In genomic region chr1:171033196-171033595, GRCm38 (mm10) we compare ENCODE assay signal across 8 mouse cellular contexts. TPM values are rescaled to one million over a fixed set of nuclear protein-coding genes. Genes with fewer than 3 reads are reported as not detected.
A peak's percentile ranks its signal among the peaks of the same experiment; 100 is the strongest.
DNase-seq lines count a peak whose midpoint lies in the region; ATAC-seq lines count a peak whose summit lies in the region.

No protein-coding gene starts in this region.

- no peak overlapping the region for H3K27ac ChIP-seq in kidney, embryonic 14.5 days (ENCODE audit: low read depth, low read length)
- 0 out of 2 replicates have a peak overlapping the region, but pooled peaks have one; percentile 32 for H3K27ac ChIP-seq in hindbrain, embryonic 15.5 days (replicated peaks)
- 0 out of 2 replicates have a peak overlapping the region, but pooled peaks have one; percentile 22 for H3K27ac ChIP-seq in liver, embryonic 16.5 days (ENCODE audit: low read length)
- H3K27ac ChIP-seq in stomach, embryonic 15.5 days = no peak overlapping the region

- H3K4me2 ChIP-seq in kidney, embryonic 14.5 days (replicated peaks; ENCODE audit: low read depth, low read length) = peak overlapping the region; percentile 91
- H3K4me2 ChIP-seq in hindbrain, embryonic 15.5 days = peak overlapping the region; percentile 68
- peak overlapping the region; percentile 95 for H3K4me2 ChIP-seq in liver, embryonic 16.5 days (ENCODE audit: low read depth, low read length)
- H3K4me2 ChIP-seq in stomach, embryonic 15.5 days = peak overlapping the region; percentile 94

- WGBS in kidney, embryonic 14.5 days = under 1% methylated on average over 16 of the region's 16 CpGs
- WGBS in hindbrain, embryonic 15.5 days = 0% methylated on average over 16 of the region's 16 CpGs
- WGBS in liver, embryonic 16.5 days (ENCODE audit: insufficient replicate concordance) = under 1% methylated on average over 16 of the region's 16 CpGs
- WGBS in stomach, embryonic 15.5 days = under 1% methylated on average over 16 of the region's 16 CpGs

- H3K4me3 ChIP-seq in kidney, embryonic 14.5 days (ENCODE audit: low read length) = peak overlapping the region; percentile 69
- H3K4me3 ChIP-seq in hindbrain, embryonic 15.5 days = peak overlapping the region; percentile 50
- H3K4me3 ChIP-seq in liver, embryonic 16.5 days (ENCODE audit: low read depth, low read length) = peak overlapping the region; percentile 62
- H3K4me3 ChIP-seq in stomach, embryonic 15.5 days (replicated peaks) = peak overlapping the region; percentile 59

- H3K9ac ChIP-seq in kidney, embryonic 14.5 days (ENCODE audit: low read depth, low read length) = peak overlapping the region; percentile 50; the same call in 1 of the 2 replicates
- H3K9ac ChIP-seq in hindbrain, embryonic 15.5 days = peak overlapping the region; percentile 40
- H3K9ac ChIP-seq in liver, embryonic 16.5 days (ENCODE audit: low read depth, low read length) = peak overlapping the region; percentile 66
- H3K9ac ChIP-seq in stomach, embryonic 15.5 days = no peak overlapping the region

- no peak for ATAC-seq in kidney, embryonic 14.5 days (ENCODE audit: low FRiP score, low TSS enrichment)
- peak; percentile 2; the same call in 1 of the 2 replicates for ATAC-seq in hindbrain, embryonic 15.5 days (ENCODE audit: low FRiP score, low read depth)
- ATAC-seq in liver, embryonic 16.5 days (ENCODE audit: low read depth) = no peak
- no peak for ATAC-seq in stomach, embryonic 15.5 days (ENCODE audit: insufficient read depth, low FRiP score, low read depth)

- H3K9me3 ChIP-seq in kidney, embryonic 14.5 days (ENCODE audit: control insufficient read depth, low read length) = no peaks in the 10 kb centered on the region
- H3K9me3 ChIP-seq in hindbrain, embryonic 15.5 days = no peaks in the 10 kb centered on the region
- H3K9me3 ChIP-seq in liver, embryonic 16.5 days (replicated peaks; ENCODE audit: control insufficient read depth, low read length) = no peaks in the 10 kb centered on the region
- no peaks in the 10 kb centered on the region for H3K9me3 ChIP-seq in stomach, embryonic 15.5 days

- DNase-seq in kidney, adult 9 months = no peak
- DNase-seq in NIH3T3 (ENCODE audit: low read depth) = peak; percentile 42
- DNase-seq in embryo, embryonic 11 days = peak; percentile 43
- no peak for DNase-seq in urinary bladder, postnatal 10 days (ENCODE audit: low spot score)

- H3K4me1 ChIP-seq in kidney, embryonic 14.5 days (ENCODE audit: control insufficient read depth, insufficient read depth, low read length) = no peaks in the 10 kb centered on the region
- H3K4me1 ChIP-seq in hindbrain, embryonic 15.5 days (replicated peaks) = peaks cover 29% of the 10 kb centered on the region
- peaks cover 35% of the 10 kb centered on the region for H3K4me1 ChIP-seq in liver, embryonic 16.5 days (ENCODE audit: control insufficient read depth, low read depth, low read length)
- 0 out of 2 replicates have a peak, but pooled peaks cover 6% of the 10 kb centered on the region for H3K4me1 ChIP-seq in stomach, embryonic 15.5 days

- H3K36me3 ChIP-seq in kidney, embryonic 14.5 days (ENCODE audit: control insufficient read depth, insufficient read depth, low read length) = no peaks in the 10 kb centered on the region
- no peaks in the 10 kb centered on the region for H3K36me3 ChIP-seq in hindbrain, embryonic 15.5 days
- H3K36me3 ChIP-seq in liver, embryonic 16.5 days (ENCODE audit: control insufficient read depth, insufficient read depth) = no peaks in the 10 kb centered on the region
- no peaks in the 10 kb centered on the region for H3K36me3 ChIP-seq in stomach, embryonic 15.5 days

- H3K27me3 ChIP-seq in kidney, embryonic 14.5 days (ENCODE audit: control insufficient read depth, insufficient read depth, low read length) = peaks cover 33% of the 10 kb centered on the region
- H3K27me3 ChIP-seq in hindbrain, embryonic 15.5 days = peaks cover 20% of the 10 kb centered on the region
- peaks cover 4% of the 10 kb centered on the region for H3K27me3 ChIP-seq in liver, embryonic 16.5 days (ENCODE audit: control insufficient read depth, insufficient read depth, low read depth, low read length)
- H3K27me3 ChIP-seq in stomach, embryonic 15.5 days (replicated peaks) = peaks cover 13% of the 10 kb centered on the region; the same call in 1 of the 2 replicates

RNA-seq across cellular contexts. Expression of gene Fcgr4, which starts 14.5 kb away (rescaled TPM):
- polyA plus RNA-seq in kidney, embryonic 14.5 days (2014; fragmentation: Nextera tagmentation; extraction: Ambion mirVana) = 0.97 and 1.0 TPM in 2 replicates
- polyA plus RNA-seq in hindbrain, embryonic 15.5 days (2015; fragmentation: Nextera tagmentation; extraction: Ambion mirVana) = 0.27 and 1.0 TPM in 2 replicates
- polyA plus RNA-seq in liver, embryonic 16.5 days (2015; fragmentation: Nextera tagmentation; extraction: Ambion mirVana) = 4.1 and 4.3 TPM in 2 replicates
- 1.3 and 1.7 TPM in 2 replicates for polyA plus RNA-seq in stomach, embryonic 15.5 days (2015; fragmentation: Nextera tagmentation; extraction: Ambion mirVana)

RNA-seq across cellular contexts. Expression of gene Fcgr3, which starts 31.5 kb away (rescaled TPM):
- 7.0 and 7.9 TPM in 2 replicates for polyA plus RNA-seq in kidney, embryonic 14.5 days (2014; fragmentation: Nextera tagmentation; extraction: Ambion mirVana)
- 9.6 and 12.3 TPM in 2 replicates for polyA plus RNA-seq in hindbrain, embryonic 15.5 days (2015; fragmentation: Nextera tagmentation; extraction: Ambion mirVana)
- polyA plus RNA-seq in liver, embryonic 16.5 days (2015; fragmentation: Nextera tagmentation; extraction: Ambion mirVana) = 28.6 and 30.3 TPM in 2 replicates
- polyA plus RNA-seq in stomach, embryonic 15.5 days (2015; fragmentation: Nextera tagmentation; extraction: Ambion mirVana) = 18.7 and 18.8 TPM in 2 replicates

RNA-seq across cellular contexts. Expression of gene Fcgr2b, which starts 56.8 kb away (rescaled TPM):
- polyA plus RNA-seq in kidney, embryonic 14.5 days (2014; fragmentation: Nextera tagmentation; extraction: Ambion mirVana) = 1.3 and 1.4 TPM in 2 replicates
- 1.7 and 2.6 TPM in 2 replicates for polyA plus RNA-seq in hindbrain, embryonic 15.5 days (2015; fragmentation: Nextera tagmentation; extraction: Ambion mirVana)
- polyA plus RNA-seq in liver, embryonic 16.5 days (2015; fragmentation: Nextera tagmentation; extraction: Ambion mirVana) = 6.1 and 6.7 TPM in 2 replicates
- 2.1 and 3.2 TPM in 2 replicates for polyA plus RNA-seq in stomach, embryonic 15.5 days (2015; fragmentation: Nextera tagmentation; extraction: Ambion mirVana)

Comparison
In these comparisons a context has a peak if more than half of its experiments do, and no peak if none do; other contexts are left out.
1. H3K27ac ChIP-seq: peak in hindbrain, embryonic 15.5 days (single experiment) and liver, embryonic 16.5 days (single experiment); none in kidney, embryonic 14.5 days (single experiment) and stomach, embryonic 15.5 days (single experiment).
2. DNase-seq: peak in NIH3T3 (single experiment) and embryo, embryonic 11 days (single experiment); none in kidney, adult 9 months (single experiment) and urinary bladder, postnatal 10 days (single experiment).
3. Peak in every context shown above with its lines, with median percentiles within 50 percentile points of each other: H3K4me2 ChIP-seq and H3K4me3 ChIP-seq.